Mouse (Mus musculus) urinary bladder, postnatal 14 days (tissue): Measurements from ENCODE around the gene Olfr652.
A peak's percentile ranks its signal among the peaks of the same experiment; 100 is the strongest.

Experiments used
- DNase-seq: peaks from one replicate; pipeline ENCODE4 v3.0.0; 2021; ENCODE audit warnings: low spot score

Olfr652 gene

DNA sequence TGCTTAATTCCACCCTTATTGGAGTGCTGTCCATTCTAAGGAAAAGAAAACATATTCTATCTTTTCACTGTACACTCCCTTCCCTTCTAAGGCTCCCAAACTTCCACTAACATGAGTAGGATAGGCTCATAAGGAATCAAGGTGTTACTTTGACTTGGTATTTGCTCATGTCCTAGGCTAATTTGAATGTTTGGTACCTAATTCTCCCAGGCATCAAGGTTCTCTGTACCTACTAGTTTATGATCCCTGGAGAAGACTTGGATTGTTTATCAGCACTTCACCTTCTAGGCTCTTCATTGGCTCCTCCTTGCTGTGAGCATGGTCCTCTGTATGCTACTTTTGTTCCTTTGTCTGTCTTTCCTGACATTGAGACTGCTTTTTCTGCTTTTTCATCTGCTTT, at the start of gene Olfr652:
Gene Olfr652, plus strand, starts transcription at position 301 of the 400 bp plus-strand sequence.
- no peak for DNase-seq

DNA sequence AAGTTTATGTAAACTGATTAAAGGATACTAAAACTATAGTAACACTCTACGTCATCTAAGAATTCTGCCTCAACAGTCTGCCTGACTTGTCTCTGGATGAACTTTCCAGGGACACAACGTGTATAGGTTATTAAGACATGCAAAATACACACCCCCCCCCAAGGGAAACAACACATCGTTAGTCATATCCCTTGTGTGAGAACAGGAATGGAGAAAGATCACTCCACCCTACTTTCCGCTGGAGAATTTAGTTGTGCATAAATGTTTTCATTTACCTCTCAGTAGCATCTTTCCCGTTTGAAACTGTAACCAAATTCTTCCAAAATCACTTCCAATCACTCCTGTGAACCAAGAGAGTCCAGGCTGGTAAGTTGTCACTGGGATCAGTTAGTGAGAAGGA, 10.9 kb upstream of the Olfr652 start, which contains the start of gene Olfr651:
Gene Olfr651, plus strand, starts transcription at position 301 of the 400 bp plus-strand sequence.
- DNase-seq: no peak

DNA sequence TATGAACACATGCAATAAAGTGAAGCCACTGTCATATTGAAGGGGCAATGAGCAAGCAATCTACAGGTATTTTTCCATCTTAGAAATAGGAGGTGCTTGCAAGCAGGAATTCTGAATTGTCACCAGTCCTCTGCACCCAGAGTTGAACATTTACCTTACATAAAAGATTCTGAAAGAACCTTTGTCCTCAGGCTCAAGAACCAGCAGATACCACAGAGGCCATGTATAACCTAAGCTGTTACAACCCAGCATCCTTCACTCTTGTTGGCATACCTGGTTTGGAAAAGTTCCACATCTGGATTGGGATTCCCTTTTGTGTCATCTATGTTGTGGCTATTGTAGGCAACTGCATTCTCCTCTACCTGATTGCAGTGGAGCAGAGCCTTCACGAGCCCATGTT, 8.0 kb upstream of the Olfr652 start:
- no peak for DNase-seq

DNA sequence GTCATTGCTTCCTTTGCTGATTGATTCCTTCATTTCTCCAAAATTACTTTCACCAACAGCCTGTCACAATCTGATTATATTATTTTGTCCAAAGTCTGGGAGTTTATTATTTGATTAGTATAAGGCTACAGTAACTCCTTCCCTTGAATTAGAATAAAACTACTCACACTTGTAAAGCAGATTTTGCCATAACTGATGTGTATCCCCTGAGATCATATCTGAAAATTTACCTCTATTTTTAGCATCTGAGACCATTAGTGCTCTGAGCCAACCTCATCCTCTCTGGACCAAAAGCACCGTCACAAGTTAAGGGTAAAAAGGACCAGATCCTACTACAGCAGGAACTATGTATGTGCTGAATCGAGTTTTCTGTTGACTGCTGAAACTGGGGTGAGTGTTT, 16.3 kb downstream of the Olfr652 start, which contains the start of gene Olfr653:
Gene Olfr653, plus strand, starts transcription at position 301 of the 400 bp plus-strand sequence.
- no peak for DNase-seq

DNA sequence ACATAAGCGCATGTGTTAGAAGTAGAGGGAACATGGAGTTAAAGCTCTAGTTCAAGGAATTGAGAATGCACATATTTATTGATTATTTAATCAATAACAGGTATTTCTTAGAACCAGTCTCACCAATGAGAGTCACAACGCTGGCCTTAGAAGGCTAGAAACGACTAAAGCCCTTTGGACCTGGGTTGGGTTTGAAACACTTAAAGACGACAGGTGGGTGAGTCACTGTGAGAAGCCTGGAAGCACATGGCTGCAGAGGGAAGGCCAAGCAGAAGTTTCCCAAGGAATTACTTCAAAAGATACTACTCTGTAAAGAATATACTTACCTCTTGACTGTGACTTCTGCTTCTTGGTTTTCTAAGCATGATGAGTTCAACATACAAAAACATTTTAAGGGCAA, 20.1 kb downstream of the Olfr652 start:
- no peak for DNase-seq

DNA sequence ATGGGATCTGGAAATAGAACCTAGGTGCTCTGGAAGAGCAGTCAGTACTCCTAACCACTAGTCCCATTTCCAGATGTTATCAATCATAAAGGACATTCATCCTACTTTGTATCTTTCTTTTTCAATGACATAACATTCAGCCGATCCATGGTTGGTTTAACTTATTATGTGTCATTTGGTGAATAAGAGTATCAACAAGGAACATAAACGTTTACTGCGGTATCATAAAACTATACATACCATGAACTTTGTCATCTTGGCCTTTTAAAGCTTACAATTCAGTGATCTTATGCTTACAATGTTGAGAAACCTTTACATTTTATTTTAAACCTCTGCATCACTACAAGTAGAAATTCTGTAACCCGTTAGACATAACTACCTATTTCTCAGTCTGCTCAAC, 20.7 kb downstream of the Olfr652 start:
- DNase-seq: no peak

DNA sequence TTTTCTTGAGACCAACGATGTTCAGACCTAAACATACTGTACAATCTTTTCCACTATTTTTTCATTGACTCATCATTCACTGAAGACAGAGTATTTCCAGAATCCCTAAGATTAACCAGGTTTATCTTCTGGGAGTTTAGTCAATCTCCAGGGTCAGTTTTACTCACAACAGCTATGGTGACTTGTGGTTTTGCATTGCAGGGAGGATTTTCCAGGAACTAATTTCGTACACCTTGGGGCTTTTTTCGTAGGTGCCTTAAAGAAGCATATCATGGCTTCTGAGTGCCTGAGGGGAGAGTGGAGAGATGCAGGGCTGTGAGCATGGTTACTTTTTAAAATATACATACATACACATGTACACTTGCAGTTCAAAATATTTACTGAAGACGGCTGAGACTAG, 26.0 kb downstream of the Olfr652 start, which contains the start of gene Olfr654:
Gene Olfr654, plus strand, starts transcription at position 301 of the 400 bp plus-strand sequence.
- DNase-seq: no peak

DNA sequence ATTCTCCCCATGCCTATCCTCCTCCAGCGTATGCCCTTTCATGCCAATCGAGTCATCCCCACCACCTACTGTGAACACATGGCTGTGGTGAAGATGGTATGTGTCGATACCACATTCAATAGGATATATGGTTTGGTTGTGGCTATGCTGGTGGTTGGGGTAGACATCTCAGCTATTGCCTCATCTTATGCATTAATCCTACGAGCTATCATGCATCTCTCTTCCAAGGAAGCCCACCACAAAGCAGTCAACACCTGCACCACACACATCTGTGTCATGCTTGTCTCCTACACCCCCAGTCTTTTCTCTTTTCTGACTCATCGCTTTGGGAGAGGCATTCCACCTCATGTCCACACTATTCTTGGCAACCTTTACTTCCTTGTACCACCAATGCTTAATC, 27.6 kb downstream of the Olfr652 start:
- DNase-seq: no peak

DNA sequence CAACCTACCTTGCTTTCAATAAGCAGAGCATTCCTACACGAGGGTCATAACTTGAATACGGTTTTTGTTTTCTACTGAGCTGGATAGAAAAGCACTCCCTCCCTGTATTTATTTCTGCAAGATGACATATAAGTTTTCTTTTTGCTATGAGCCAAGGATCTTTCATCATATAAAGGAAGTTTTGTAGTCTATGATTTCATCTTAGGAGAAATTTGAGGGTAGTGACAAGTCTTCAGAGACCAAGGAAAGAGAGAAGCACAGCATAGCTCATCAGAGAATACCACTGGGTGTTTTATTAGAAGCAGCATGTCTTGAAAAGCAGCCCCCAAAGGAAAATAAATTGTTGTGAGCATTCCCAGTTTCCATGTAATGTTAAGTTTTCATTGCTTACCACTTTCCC, 41.0 kb downstream of the Olfr652 start, which contains the start of gene Olfr655:
Gene Olfr655, minus strand, starts transcription at position 101 of the 400 bp plus-strand sequence.
- no peak for DNase-seq

DNA sequence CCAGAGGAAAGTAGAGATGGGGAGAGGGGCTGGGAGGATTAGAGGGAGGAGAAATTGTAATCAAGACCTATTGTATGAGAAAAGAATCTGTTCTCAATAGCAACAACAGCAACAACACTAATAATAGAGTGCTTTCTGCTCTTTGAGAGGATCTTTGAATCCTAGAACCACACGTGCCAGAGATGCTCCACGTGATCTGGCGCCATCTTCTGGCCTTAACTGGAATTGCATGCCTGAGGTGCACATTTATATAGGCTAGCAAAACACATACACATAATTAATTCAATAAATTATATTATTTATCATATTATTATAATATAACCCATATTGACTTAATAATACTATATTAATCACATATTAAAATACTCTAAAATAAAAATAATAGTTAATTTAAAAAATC, 42.5 kb downstream of the Olfr652 start:
- peak; percentile 12 for DNase-seq

DNA sequence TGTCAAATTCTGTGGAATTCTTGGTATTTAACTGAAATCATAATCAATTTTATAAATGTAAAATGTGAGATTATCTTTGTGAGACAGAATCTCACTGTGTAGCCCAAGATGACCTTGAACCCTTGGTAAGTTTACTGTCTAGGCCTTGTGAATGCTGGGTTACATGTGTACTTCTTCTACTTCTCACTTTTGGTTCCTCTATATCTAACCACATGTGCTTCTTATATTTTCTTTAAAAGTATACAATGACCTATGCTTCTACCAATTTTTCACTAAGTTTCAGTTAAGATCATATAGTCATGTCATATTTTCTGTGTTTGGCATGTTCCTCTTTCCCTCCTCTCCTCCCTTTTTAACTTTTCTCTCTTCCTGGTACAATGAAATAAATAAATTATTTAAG, 44.0 kb downstream of the Olfr652 start:
- no peak for DNase-seq

DNA sequence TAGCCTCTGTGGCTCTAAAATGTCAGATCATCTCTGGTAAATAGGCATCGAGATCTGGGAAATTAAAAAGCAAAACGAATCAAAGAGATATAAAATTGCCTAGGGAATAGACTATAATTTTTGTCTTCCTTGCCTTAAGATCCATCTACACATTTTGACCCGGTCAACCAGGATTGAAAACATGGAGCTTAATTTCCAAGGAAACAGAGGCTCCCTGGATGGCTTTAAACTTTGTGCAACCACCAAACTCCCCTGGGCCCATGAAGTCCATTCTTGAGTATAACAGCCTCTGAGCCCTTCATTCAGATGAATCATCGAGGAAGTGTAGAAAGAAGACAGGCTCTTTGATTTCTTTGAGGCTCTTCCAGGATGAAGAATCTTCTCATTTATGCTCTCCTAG, 53.0 kb downstream of the Olfr652 start, which contains the start of gene Olfr656:
Gene Olfr656, plus strand, starts transcription at position 301 of the 400 bp plus-strand sequence.
- no peak for DNase-seq
